Mouse (Mus musculus): ENCODE data around the gene Gipc2. TPM values are rescaled to one million over a fixed set of nuclear protein-coding genes. Genes with fewer than 3 reads are reported as not detected.

Gene Gipc2
- polyA plus RNA-seq, 1 experiment, result 3.5 TPM

DNA sequence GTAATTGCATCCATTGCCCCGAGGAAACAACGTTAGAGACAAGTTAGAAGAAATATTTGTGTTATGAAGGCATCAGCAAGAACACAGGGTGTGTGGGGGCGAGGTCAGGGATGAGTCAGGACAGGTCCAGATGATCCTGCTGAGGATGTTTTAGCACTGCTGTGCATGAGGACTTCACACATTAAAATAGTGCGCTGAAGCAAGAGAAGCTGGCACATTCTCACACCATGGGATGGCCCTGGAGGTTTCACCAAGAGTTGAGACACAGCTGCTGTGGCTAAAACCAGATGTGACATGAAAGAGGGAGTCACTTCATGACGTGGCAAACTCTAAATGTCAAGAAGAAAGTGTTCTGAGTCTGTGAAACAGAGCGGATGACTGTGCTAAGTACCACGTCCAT is 38.9 kb downstream of the Gipc2 start:
- Histone ChIP-seq H3K27ac (ENCODE audit: insufficient read depth, low read length) (no peak overlapping the region), H3K4me1 (ENCODE audit: control insufficient read depth, insufficient read depth, low read length) (no peaks in the 10 kb centered on the region), H3K4me3 (ENCODE audit: insufficient read depth, low read length) (no peak overlapping the region)
- TF ChIP-seq POLR2A (IDR thresholded peaks at IDR 0.05; ENCODE audit: extremely low read depth, insufficient read depth, low read length) (no peak), CTCF (IDR thresholded peaks at IDR 0.05; ENCODE audit: extremely low read depth, insufficient read depth, low read length) (no peak)

DNA sequence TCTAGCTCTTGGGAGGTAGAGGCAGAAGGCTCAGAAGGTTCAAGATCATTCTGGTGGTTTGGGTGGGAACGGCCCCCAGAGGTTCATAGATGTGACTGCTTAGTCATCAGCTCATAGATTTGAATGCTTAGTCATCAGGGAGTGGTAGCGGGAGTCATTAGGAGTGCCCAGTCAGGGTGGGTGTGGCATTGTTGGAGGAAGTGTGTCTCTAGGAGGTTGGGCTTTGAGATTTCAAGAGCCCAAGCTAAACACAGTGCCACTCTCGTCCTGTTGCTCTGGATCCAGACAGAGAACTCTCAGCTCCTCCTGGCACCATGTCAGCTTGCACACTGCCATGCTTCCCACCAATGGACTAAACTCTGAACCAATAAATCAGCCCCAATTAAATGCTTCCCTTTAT is 43.3 kb downstream of the Gipc2 start:
- Histone ChIP-seq H3K4me3 (ENCODE audit: insufficient read depth, low read length) (no peak overlapping the region), H3K27ac (ENCODE audit: insufficient read depth, low read length) (no peak overlapping the region), H3K4me1 (ENCODE audit: control insufficient read depth, insufficient read depth, low read length) (no peaks in the 10 kb centered on the region)
- TF ChIP-seq CTCF (IDR thresholded peaks at IDR 0.05; ENCODE audit: extremely low read depth, insufficient read depth, low read length) (no peak), POLR2A (IDR thresholded peaks at IDR 0.05; ENCODE audit: extremely low read depth, insufficient read depth, low read length) (no peak)

DNA sequence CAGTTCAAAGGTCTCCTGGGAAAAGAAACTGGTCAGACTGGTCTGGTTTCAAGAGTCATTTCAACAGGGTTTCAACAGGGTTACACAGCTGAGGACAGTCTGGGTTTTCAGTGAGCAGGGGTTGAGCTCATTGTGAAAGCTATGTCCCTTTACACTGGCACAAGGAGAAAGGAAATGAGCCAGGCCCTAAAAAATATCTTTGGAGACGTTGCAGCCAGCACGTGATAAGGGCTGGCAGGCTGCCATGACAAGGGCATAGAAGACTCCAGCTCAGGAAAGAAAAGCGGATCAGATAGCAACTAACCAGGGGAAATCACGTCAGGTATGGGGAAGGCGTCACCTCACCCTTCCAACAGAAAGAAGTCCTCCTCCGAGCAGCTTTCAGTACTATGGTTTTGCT is 43.9 kb downstream of the Gipc2 start:
- no peak overlapping the region for H3K27ac ChIP-seq (ENCODE audit: insufficient read depth, low read length)
- H3K4me1 ChIP-seq (ENCODE audit: control insufficient read depth, insufficient read depth, low read length), result no peaks in the 10 kb centered on the region

DNA sequence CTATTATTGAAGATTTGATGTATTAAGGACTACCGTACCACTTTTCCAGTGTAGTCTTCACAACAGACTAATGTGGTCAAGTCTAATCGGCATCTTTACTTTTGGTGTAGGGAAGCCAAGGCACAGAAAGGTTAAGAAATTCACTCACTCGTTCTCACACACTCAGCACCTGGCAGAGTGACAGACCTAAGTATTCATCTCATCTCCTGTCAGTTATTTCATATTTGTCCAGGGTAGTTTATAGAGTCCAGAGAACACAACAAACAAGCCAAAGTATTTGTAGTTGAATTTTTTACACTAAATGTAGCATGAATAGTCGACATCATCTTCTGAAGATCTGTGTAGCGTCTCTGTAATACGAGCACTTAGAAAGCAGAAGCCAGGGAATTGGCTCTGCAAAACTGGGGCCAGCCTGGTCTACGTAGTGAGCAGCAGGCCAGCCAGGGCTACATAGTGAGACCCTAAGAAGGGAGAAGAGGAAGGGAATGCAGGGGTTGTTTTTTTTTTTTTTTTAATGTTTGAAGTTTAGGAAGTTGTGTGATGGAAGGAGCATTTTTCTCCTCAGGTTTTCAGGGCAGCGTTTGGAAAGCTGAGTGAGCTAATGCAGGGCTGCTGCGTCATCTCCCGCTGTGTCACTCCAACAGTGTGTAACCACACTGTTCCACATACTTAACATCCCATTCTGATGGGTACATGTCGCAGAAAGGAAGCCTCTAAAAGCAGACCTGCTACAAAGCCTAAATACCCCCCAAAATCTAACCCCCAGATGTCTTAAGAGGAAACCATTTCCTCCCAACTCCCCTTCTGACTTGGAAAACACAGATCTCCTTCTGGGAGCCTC is 44.6 kb downstream of the Gipc2 start:
- Histone ChIP-seq H3K27ac (ENCODE audit: insufficient read depth, low read length) (no peak overlapping the region), H3K4me3 (ENCODE audit: insufficient read depth, low read length) (no peak overlapping the region), H3K4me1 (ENCODE audit: control insufficient read depth, insufficient read depth, low read length) (no peaks in the 10 kb centered on the region)
- TF ChIP-seq CTCF (IDR thresholded peaks at IDR 0.05; ENCODE audit: extremely low read depth, insufficient read depth, low read length), result no peak
- no peak for TF ChIP-seq POLR2A (IDR thresholded peaks at IDR 0.05; ENCODE audit: extremely low read depth, insufficient read depth, low read length)

More for the DNA sequence above, 43.9 kb downstream of the Gipc2 start:
- no peak for TF ChIP-seq POLR2A (IDR thresholded peaks at IDR 0.05; ENCODE audit: extremely low read depth, insufficient read depth, low read length)
- TF ChIP-seq CTCF (IDR thresholded peaks at IDR 0.05; ENCODE audit: extremely low read depth, insufficient read depth, low read length), result no peak
- H3K4me3 ChIP-seq (ENCODE audit: insufficient read depth, low read length), result no peak overlapping the region

DNA sequence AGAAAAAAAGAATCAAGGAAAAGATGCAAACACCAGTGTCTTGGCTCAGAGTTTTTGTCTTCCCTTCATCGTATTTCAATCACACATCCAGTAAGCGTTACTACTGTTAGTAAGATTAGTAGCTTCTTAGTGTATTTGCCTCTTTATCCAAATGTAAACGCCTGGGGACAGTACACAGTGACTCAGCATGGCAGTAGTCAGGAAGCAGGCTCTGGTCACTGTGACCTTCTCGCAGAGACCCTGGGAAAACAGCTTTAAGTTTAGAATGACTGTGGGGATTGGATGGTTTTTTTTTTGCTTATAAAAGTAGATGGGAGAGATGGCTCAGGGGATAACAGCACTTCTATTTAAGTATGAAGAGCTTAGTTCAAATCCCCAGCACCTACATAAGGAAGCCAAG is 46.0 kb downstream of the Gipc2 start:
- Histone ChIP-seq H3K4me3 (ENCODE audit: insufficient read depth, low read length) (no peak overlapping the region), H3K27ac (ENCODE audit: insufficient read depth, low read length) (no peak overlapping the region), H3K4me1 (ENCODE audit: control insufficient read depth, insufficient read depth, low read length) (no peaks in the 10 kb centered on the region)
- TF ChIP-seq CTCF (IDR thresholded peaks at IDR 0.05; ENCODE audit: extremely low read depth, insufficient read depth, low read length), result no peak

DNA sequence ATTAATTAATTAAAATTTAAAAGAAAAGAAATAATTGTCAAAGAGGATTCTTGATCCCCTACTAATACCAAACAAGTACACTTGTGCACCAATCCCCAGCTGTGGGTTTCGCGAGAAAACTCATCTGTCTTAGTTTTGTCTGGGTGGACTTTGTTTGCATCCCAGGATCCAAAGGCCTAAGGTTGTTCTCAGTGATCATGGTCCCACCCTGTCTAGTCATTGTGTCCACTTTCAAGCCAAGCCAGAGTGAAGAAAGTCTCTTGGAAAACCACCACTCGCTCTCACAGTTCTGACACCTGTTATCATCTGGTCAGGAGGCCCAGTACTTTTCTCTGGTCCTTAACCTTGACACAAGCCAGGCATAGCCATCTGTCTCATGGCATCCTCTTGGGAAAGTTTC is 48.1 kb downstream of the Gipc2 start:
- Histone ChIP-seq H3K4me1 (ENCODE audit: control insufficient read depth, insufficient read depth, low read length) (no peaks in the 10 kb centered on the region), H3K4me3 (ENCODE audit: insufficient read depth, low read length) (no peak overlapping the region), H3K27ac (ENCODE audit: insufficient read depth, low read length) (no peak overlapping the region)
- no peak for TF ChIP-seq POLR2A (IDR thresholded peaks at IDR 0.05; ENCODE audit: extremely low read depth, insufficient read depth, low read length)
- no peak for TF ChIP-seq CTCF (IDR thresholded peaks at IDR 0.05; ENCODE audit: extremely low read depth, insufficient read depth, low read length)

DNA sequence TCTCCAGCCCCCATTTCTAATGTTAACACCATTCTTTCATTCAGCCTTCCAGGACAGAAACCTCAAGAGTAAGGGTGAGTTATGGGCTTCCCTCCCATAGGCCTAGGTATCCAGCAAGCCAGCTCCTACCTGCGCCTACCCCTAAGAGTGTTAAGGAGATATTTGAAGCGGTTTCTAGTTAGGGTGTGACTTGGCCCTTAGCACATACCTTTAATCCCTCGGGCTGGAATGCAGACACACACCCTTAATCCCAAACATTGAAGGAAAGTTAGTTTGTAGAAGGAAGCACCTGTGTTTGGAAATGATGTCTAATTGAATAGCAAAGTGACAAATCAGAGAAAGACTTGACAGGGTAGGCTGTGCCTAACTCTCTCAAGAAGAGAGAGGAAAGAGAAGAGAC is 49.9 kb downstream of the Gipc2 start:
- no peak for TF ChIP-seq CTCF (IDR thresholded peaks at IDR 0.05; ENCODE audit: extremely low read depth, insufficient read depth, low read length)
- TF ChIP-seq POLR2A (IDR thresholded peaks at IDR 0.05; ENCODE audit: extremely low read depth, insufficient read depth, low read length), result no peak
- no peak overlapping the region for H3K4me3 ChIP-seq (ENCODE audit: insufficient read depth, low read length)
- H3K27ac ChIP-seq (ENCODE audit: insufficient read depth, low read length), result no peak overlapping the region
- H3K4me1 ChIP-seq (ENCODE audit: control insufficient read depth, insufficient read depth, low read length), result no peaks in the 10 kb centered on the region; the same call in 1 of the 2 replicates

DNA sequence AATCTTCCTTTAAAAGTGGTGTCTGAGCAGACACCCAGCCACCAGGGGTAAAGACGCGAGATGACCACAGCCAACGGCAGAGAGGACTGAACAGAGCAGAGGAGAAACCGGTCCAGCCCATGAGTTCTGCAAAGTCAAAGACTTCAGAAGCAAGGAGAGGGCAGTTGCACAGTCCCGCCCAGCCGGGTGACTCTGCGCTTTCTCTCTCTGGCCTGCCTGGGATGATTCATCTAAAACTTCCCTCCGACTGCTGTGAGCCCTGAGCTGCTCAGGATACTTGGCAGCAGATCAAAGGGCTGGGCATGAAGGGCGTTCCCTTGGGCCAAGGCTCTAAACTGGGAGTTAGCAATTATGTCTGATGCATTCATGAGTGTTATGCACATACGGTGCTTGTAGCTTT is 51.2 kb downstream of the Gipc2 start:
- TF ChIP-seq CTCF (IDR thresholded peaks at IDR 0.05; ENCODE audit: extremely low read depth, insufficient read depth, low read length) (no peak), POLR2A (IDR thresholded peaks at IDR 0.05; ENCODE audit: extremely low read depth, insufficient read depth, low read length) (no peak)
- no peak overlapping the region for H3K4me3 ChIP-seq (ENCODE audit: insufficient read depth, low read length)

DNA sequence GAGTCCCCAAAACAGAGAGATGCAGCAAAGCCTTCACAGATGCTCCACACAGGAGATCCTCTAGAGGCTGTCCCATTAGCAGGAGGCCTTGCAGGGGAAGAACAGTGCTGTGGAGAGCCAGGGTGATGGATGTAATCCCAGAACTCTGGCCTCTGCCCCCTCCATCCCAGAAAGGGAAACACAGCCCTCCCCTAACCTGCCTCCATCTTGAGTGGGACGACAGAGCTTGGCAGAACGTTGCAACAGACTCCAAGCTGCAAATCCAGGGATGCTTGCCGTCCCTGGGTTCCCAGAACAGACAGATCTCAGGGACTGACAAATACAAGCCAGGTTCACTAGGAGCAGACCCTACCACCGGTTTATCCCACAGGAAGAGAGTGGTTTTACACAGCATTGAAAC is 51.8 kb downstream of the Gipc2 start:
- Histone ChIP-seq H3K4me3 (ENCODE audit: insufficient read depth, low read length) (no peak overlapping the region), H3K27ac (ENCODE audit: insufficient read depth, low read length) (no peak overlapping the region), H3K4me1 (ENCODE audit: control insufficient read depth, insufficient read depth, low read length) (no peaks in the 10 kb centered on the region; the same call in 1 of the 2 replicates)
- TF ChIP-seq POLR2A (IDR thresholded peaks at IDR 0.05; ENCODE audit: extremely low read depth, insufficient read depth, low read length), result no peak
- no peak for TF ChIP-seq CTCF (IDR thresholded peaks at IDR 0.05; ENCODE audit: extremely low read depth, insufficient read depth, low read length)

More for the DNA sequence above, 51.2 kb downstream of the Gipc2 start:
- Histone ChIP-seq H3K4me1 (ENCODE audit: control insufficient read depth, insufficient read depth, low read length) (no peaks in the 10 kb centered on the region; the same call in 1 of the 2 replicates), H3K27ac (ENCODE audit: insufficient read depth, low read length) (no peak overlapping the region)

DNA sequence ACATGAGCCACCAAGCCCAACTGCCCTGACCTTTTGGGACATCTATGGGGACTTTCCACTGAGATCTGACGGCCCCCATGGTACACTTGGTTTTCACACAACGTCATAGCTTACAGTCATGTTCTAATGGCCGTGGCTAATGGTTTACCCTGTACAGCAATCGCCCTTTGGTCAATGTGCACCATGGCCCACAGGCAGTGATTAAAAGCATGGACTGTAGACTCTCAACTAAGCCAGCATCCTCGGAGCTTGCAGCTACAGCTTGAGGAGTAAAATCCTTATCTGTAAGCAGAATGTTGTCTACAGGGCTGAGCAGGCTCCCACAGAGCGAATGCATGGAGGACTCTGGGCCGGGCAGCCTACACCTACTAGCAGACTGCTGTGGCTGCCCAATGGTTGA is 52.5 kb downstream of the Gipc2 start:
- Histone ChIP-seq H3K27ac (ENCODE audit: insufficient read depth, low read length) (no peak overlapping the region), H3K4me3 (ENCODE audit: insufficient read depth, low read length) (no peak overlapping the region), H3K4me1 (ENCODE audit: control insufficient read depth, insufficient read depth, low read length) (no peaks in the 10 kb centered on the region; the same call in 1 of the 2 replicates)
- TF ChIP-seq POLR2A (IDR thresholded peaks at IDR 0.05; ENCODE audit: extremely low read depth, insufficient read depth, low read length) (no peak), CTCF (IDR thresholded peaks at IDR 0.05; ENCODE audit: extremely low read depth, insufficient read depth, low read length) (no peak)
